Mouse (Mus musculus) midbrain, embryonic 15.5 days (tissue): ENCODE measurements around the gene Slc35e2. TPM values are rescaled to one million over a fixed set of nuclear protein-coding genes. Genes with fewer than 3 reads are reported as not detected.
"Not testable (repeated sequence)": the region's sequence is repeated elsewhere in the genome, so short reads cannot be mapped to it uniquely, and the experiment has no call there.

ENCODE experiments used
- ATAC-seq: fragments of 200-750 bp; cut with Nextera tagmentation; replicated peaks from 2 replicates; pipeline ENCODE4 v1.8.0; 2017; ENCODE audit warnings: moderate TSS enrichment
- H3K27ac ChIP-seq: fragments of 300-500 bp; sonication (generic); 2 replicates; pipeline ENCODE4 v1.5.1; 2015; ENCODE audit warnings: mild to moderate bottlenecking, inconsistent platforms
- H3K27me3 ChIP-seq: fragments of 300-500 bp; sonication (generic); replicated peaks from 2 replicates; pipeline ENCODE4 v1.6.1; 2015; ENCODE audit warnings: inconsistent platforms
- H3K36me3 ChIP-seq: fragments of 300-500 bp; sonication (generic); replicated peaks from 2 replicates; pipeline ENCODE4 v1.6.1; 2015; ENCODE audit warnings: inconsistent platforms
- H3K4me1 ChIP-seq: fragments of 300-500 bp; sonication (generic); 2 replicates; pipeline ENCODE4 v1.6.1; 2015; ENCODE audit warnings: inconsistent platforms
- H3K4me2 ChIP-seq: fragments of 300-500 bp; sonication (generic); 2 replicates; pipeline ENCODE4 v1.6.1; 2015; ENCODE audit warnings: inconsistent platforms, mild to moderate bottlenecking, moderate library complexity
- H3K4me3 ChIP-seq: fragments of 300-500 bp; sonication (generic); 2 replicates; pipeline ENCODE4 v1.5.1; 2015; ENCODE audit warnings: mild to moderate bottlenecking, inconsistent platforms
- H3K9ac ChIP-seq: fragments of 300-500 bp; sonication (generic); 2 replicates; pipeline ENCODE4 v1.6.1; 2015; ENCODE audit warnings: mild to moderate bottlenecking, inconsistent platforms
- H3K9me3 ChIP-seq: fragments of 300-500 bp; sonication (generic); 2 replicates; pipeline ENCODE4 v1.6.1; 2016; ENCODE audit warnings: inconsistent platforms
- WGBS: fragments of 180-500 bp; shearing (Covaris S2); methylation state at CpG from one replicate; pipeline ENCODE4 v1.1.7; 2015; ENCODE audit warnings: mixed read lengths; 5-methylcytosine and 5-hydroxymethylcytosine counted together
- polyA plus RNA-seq: library from polyadenylated mRNA; unstranded; fragments of >200 nt; fragmentation: Nextera tagmentation; extraction: Ambion mirVana; gene quantifications from 2 replicates; pipeline ENCODE4 v1.2.1, GENCODE M21; 2015

The Slc35e2 gene
- polyA plus RNA-seq, 1 experiment from 2014 or later: 17.5 TPM

DNA sequence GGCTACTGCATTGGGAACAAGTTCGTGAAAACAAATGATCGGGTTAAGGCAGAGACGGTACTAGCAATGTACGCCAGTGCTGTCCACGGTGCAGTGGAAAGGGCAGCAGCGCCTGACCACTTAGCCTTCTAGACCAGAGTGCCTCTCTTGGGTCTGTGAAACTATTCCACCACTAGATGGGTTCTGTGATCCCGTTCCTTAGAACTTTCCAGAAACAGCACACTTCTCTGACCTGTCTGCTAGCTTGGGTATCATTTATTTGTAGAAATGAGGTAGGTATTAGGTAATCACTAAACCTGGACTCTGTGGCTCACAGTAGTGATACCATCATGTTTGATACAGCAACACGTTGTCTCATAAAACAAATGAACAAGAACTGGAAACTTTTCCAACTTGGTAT lies 34.7 kb upstream of the Slc35e2 start:
- no peaks in the 10 kb centered on the region for H3K36me3 ChIP-seq
- H3K4me3 ChIP-seq: no peak overlapping the region
- no peaks in the 10 kb centered on the region for H3K9me3 ChIP-seq
- no peak overlapping the region for H3K4me2 ChIP-seq
- H3K27me3 ChIP-seq: no peaks in the 10 kb centered on the region
- WGBS: 85% methylated on average over 8 of the region's 8 CpGs
- H3K4me1 ChIP-seq: peaks cover 29% of the 10 kb centered on the region
- ATAC-seq: no peak
- H3K27ac ChIP-seq: no peak overlapping the region
- H3K9ac ChIP-seq: no peak overlapping the region

DNA sequence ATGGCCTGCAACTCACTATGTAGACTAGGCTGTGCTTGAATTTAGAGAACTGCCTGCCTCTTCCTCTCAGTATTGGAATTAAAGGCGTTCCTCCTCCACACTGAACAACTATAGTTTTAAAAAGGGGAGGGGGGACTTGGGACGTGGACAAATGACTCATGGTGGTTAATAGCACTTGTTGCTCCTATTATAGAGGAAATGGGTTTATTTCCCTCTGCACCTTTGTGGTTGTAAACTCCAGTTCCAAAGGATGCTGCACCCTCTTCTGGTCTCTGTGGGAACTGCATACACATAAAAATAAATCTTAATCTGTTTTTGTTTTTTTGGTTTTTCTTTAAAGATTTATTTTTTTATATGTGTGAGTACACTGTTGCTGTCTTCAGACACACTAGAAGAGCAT lies 33.0 kb upstream of the Slc35e2 start:
- Histone ChIP-seq H3K4me1 (peaks cover 21% of the 10 kb centered on the region), H3K27ac (no peak overlapping the region), H3K9ac (no peak overlapping the region), H3K27me3 (no peaks in the 10 kb centered on the region), H3K4me3 (no peak overlapping the region), H3K9me3 (no peaks in the 10 kb centered on the region), H3K4me2 (no peak overlapping the region), H3K36me3 (no peaks in the 10 kb centered on the region)
- 31% methylated on average over 2 of the region's 2 CpGs for WGBS
- no peak for ATAC-seq

DNA sequence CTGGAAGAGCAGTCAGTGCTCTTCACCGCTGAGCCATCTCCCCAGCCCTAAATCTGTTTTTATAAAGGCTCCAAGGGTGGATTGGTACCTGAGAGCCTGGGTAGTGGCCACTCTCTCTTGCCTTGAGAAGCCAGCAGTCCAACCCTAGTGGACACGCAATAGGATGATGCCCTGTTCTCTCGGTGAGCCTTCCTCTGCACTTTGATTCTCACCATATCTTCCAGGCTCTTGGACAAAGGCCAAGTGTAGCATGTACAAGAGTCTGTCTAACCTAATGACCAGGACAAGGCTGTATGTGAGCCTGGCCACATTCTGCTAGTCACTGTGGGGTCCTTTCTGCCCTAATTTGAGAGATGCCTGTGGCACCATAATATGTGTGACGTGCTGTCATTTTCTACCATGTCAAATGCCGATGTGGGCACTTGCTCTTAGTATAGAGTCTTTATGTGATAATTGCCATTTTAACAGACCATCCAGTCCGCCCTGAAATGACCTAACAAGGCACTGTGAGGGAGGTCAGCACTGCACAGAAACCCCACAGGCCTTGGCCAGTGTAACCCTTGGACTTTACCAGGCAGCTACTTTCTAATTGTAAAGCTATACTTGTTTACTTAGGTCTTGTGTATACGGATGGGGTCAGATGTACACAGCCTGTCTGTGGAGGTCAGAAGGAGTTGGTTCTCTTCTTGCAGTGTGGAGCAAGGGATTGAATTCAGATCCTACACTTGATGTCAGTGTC lies 32.4 kb upstream of the Slc35e2 start:
- no peak overlapping the region for H3K27ac ChIP-seq
- H3K9ac ChIP-seq: no peak overlapping the region
- H3K4me1 ChIP-seq: peaks cover 21% of the 10 kb centered on the region
- no peaks in the 10 kb centered on the region for H3K9me3 ChIP-seq
- ATAC-seq: no peak
- H3K27me3 ChIP-seq: no peaks in the 10 kb centered on the region
- H3K36me3 ChIP-seq: no peaks in the 10 kb centered on the region
- 91% methylated on average over 7 of the region's 7 CpGs for WGBS
- H3K4me3 ChIP-seq: no peak overlapping the region
- no peak overlapping the region for H3K4me2 ChIP-seq

DNA sequence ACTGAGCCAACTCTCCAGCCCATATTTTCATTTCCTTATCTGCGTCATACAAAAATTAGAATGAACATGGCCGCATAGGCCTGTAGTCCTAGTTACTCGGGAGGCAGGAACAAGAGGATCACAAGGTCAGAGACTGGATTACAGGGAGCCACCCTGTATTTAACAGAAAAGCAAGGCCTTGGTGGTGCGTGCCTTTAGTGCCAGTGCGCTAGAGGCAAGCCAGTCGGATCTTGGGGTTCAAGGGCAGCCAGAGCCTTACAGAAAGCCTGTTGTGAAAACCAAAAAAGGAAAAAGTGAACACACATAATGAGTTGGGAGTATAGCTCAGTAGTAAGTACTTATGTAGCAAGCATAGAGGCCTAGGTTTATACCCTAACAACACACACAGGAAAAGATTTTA lies 31.4 kb upstream of the Slc35e2 start:
- ATAC-seq: no peak
- no peaks in the 10 kb centered on the region for H3K36me3 ChIP-seq
- WGBS: 96% methylated on average over 6 of the region's 6 CpGs

DNA sequence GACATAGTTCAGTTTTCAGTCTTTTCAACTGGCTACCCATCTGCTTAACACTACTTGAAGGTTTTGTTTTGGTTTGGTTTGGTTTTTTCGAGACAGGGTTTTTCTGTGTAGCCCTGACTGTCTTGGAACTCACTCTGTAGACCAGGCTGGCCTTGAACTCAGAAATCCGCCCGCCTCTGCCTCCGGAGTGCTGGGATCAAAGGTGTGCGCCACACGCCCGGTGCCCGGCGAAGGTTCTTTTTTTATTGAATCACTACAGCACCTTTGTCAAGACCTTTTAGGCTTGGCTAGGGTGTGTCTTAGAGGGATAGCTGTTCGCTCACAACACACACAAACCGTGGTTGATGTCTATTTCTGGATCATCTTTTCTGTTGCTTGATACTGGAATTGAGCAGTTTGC lies 30.9 kb upstream of the Slc35e2 start:
- H3K36me3 ChIP-seq, H3K9me3 ChIP-seq, H3K9ac ChIP-seq, H3K4me3 ChIP-seq, H3K27ac ChIP-seq, H3K4me1 ChIP-seq, H3K4me2 ChIP-seq, H3K27me3 ChIP-seq, ATAC-seq: not testable (repeated sequence)
- 91% methylated on average over 11 of the region's 11 CpGs for WGBS

More for the DNA sequence above, 31.4 kb upstream of the Slc35e2 start:
- H3K4me3 ChIP-seq: no peak overlapping the region
- peaks cover 15% of the 10 kb centered on the region for H3K4me1 ChIP-seq
- no peaks in the 10 kb centered on the region for H3K27me3 ChIP-seq
- no peak overlapping the region for H3K4me2 ChIP-seq
- no peaks in the 10 kb centered on the region for H3K9me3 ChIP-seq
- no peak overlapping the region for H3K9ac ChIP-seq
- H3K27ac ChIP-seq: no peak overlapping the region

DNA sequence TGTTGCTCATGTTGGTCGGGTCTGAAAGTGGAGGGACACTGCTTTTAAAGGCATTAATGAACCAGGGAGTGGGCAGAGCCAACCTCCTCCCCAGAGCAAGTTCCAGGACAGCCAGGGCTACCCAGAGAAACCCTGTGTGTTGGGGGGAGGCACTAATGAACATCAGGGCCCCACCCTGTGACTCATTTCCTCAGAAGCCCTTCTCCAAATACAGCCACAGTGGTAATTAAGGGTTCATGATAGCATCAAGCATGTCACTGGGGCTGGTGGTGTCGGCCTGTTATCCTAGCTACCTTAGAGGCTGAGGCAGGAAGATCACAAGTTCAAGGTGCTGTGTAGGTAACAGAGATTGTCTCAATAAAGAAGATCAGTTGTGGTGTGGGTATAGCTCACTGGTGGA lies 29.8 kb upstream of the Slc35e2 start:
- Histone ChIP-seq H3K27ac (no peak overlapping the region), H3K9ac (no peak overlapping the region), H3K4me1 (peaks cover under 1% of the 10 kb centered on the region; the same call in 1 of the 2 replicates), H3K36me3 (no peaks in the 10 kb centered on the region), H3K9me3 (no peaks in the 10 kb centered on the region), H3K4me2 (no peak overlapping the region), H3K4me3 (no peak overlapping the region), H3K27me3 (no peaks in the 10 kb centered on the region)
- ATAC-seq: no peak
- WGBS: 74% methylated on average over 2 of the region's 2 CpGs

DNA sequence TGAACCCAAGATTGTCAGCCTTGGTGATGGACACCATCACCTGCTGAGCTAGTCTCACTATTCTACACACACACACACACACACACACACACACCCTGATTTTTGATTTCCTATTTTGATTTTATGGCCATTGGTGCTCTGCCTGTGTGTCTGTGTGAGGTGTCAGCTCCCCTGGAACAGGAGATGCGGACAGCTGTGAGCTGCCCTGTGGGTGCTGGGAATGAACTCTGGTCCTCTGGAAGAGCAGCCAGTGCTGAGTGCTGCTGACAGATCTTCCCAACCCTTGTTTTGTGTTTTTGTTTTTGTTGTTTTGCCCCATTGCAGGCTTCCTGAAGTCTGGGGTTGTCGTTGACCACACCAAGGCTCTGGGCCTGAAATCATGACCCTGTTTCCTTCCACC lies 28.1 kb upstream of the Slc35e2 start:
- peaks cover 9% of the 10 kb centered on the region for H3K36me3 ChIP-seq
- ATAC-seq: no peak
- WGBS: 92% methylated on average over 2 of the region's 2 CpGs

DNA sequence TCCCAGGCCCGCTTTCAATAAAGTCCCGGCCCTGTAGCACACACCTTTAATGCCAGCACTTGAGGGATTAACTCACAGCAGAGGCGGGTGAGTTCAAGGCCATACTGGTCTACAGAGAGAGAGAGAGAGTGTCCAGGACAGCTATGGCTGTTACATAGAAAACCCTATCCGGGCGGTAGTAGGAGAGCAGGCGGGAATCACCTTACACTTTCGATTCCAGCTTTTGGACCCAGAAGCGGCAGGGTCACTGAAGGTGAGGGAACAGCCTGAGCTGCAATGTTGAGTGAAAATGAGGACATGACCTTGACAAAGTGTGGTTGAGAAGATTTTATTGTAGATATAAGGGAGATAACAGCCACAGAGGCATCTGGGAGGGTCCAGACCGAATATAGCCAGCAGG lies 27.3 kb upstream of the Slc35e2 start:
- 93% methylated on average over 9 of the region's 9 CpGs for WGBS
- no peak overlapping the region for H3K4me2 ChIP-seq
- peaks cover 9% of the 10 kb centered on the region for H3K36me3 ChIP-seq
- no peak for ATAC-seq
- no peaks in the 10 kb centered on the region for H3K4me1 ChIP-seq
- H3K9ac ChIP-seq: no peak overlapping the region
- H3K27ac ChIP-seq: no peak overlapping the region
- no peaks in the 10 kb centered on the region for H3K9me3 ChIP-seq
- no peak overlapping the region for H3K4me3 ChIP-seq
- no peaks in the 10 kb centered on the region for H3K27me3 ChIP-seq

More for the DNA sequence above, 28.1 kb upstream of the Slc35e2 start:
- Histone ChIP-seq H3K27me3 (no peaks in the 10 kb centered on the region), H3K9ac (no peak overlapping the region), H3K4me1 (no peaks in the 10 kb centered on the region), H3K4me3 (no peak overlapping the region), H3K9me3 (no peaks in the 10 kb centered on the region), H3K4me2 (no peak overlapping the region), H3K27ac (no peak overlapping the region)

DNA sequence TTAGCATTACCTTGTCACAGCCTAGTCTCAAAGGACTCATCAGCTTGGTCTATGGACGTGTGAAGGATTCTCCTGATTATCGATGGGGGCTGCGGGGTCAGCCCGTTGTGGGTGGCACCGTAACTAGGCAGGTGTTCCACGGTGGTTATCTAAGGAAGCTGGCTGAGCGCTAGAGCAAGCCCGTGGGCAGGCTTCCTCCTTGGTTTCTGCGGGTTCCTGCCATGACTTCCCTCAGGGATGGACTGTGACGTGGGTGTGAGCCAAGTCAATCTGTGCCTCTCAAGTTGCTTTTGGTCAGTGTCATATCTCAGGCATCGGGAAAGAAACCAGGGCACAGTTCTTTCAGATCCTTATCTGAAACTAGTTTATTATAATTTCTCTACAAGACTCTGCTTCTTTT lies 26.3 kb upstream of the Slc35e2 start:
- 91% methylated on average over 11 of the region's 11 CpGs for WGBS
- Histone ChIP-seq H3K4me1 (no peaks in the 10 kb centered on the region), H3K27ac (no peak overlapping the region), H3K36me3 (peaks cover 9% of the 10 kb centered on the region), H3K9me3 (no peaks in the 10 kb centered on the region), H3K9ac (no peak overlapping the region), H3K27me3 (no peaks in the 10 kb centered on the region), H3K4me2 (no peak overlapping the region), H3K4me3 (no peak overlapping the region)
- no peak for ATAC-seq

DNA sequence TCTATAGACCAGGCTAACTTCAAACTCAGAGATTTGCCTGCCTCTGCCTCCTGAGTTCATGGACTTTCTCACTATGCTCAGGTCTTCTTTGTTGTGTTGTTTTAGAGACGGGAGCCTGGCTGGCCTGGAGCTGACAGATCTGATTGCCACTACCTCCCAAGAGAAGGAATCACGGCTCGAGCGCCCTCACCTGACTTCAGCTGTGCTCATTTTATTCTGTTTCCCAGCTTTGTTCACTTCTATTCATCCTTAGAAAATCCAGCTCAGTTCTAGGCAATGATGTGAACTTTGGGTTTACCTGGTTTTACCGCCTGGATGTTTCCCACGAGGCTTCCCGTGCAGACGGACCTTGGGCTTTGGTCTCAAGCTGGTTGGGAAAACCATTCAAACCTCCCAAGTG lies 25.7 kb upstream of the Slc35e2 start:
- Histone ChIP-seq H3K27ac (no peak overlapping the region), H3K4me3 (no peak overlapping the region), H3K4me1 (no peaks in the 10 kb centered on the region), H3K4me2 (no peak overlapping the region), H3K9ac (no peak overlapping the region), H3K9me3 (no peaks in the 10 kb centered on the region), H3K27me3 (no peaks in the 10 kb centered on the region), H3K36me3 (peaks cover 9% of the 10 kb centered on the region)
- no peak for ATAC-seq
- WGBS: 82% methylated on average over 8 of the region's 8 CpGs

DNA sequence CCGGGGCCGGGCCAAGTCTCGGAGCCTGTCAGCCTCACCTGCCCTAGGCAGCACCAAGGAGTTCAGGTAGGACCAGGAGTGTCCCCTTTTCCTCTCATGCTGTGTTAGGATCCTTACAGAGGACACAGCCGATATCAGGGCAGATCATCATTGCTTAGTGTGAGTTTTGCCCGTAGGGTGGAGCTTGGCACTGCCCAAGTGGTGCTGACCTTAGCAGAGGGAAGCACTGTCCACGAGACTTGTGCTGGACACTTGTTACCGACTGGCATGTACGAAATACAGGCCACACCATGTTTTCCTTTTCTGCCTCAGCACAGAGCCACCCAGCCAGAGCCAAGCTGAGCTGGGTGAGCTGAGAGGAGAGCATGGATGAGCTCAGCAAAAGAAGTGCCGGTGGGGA lies 24.1 kb upstream of the Slc35e2 start:
- ATAC-seq: no peak
- WGBS: 93% methylated on average over 9 of the region's 9 CpGs
- Histone ChIP-seq H3K27ac (no peak overlapping the region), H3K4me1 (no peaks in the 10 kb centered on the region), H3K4me2 (no peak overlapping the region), H3K9ac (no peak overlapping the region), H3K9me3 (no peaks in the 10 kb centered on the region), H3K4me3 (no peak overlapping the region), H3K36me3 (peaks cover 12% of the 10 kb centered on the region), H3K27me3 (no peaks in the 10 kb centered on the region)

DNA sequence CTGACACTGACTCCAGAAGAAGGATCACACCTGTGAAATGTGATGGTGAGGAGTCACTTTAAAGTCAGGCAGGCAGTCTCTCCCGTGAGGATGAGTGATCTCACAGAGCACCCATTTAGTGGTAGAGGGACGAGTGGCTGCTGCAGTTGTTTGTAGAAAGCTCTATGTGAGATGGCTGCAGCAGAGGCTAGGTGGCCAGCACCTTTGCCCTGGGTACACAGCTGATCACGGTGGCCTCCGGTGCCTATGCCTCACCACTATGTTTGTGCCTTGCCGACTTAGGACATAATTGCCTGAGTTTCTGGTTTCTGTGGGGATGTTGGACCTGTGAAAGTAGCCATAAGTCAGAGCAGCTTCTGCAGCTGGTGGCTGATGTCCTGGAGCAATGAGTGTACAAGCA lies 23.5 kb upstream of the Slc35e2 start:
- Histone ChIP-seq H3K9me3 (no peaks in the 10 kb centered on the region), H3K27ac (no peak overlapping the region), H3K9ac (no peak overlapping the region), H3K4me3 (no peak overlapping the region), H3K36me3 (peaks cover 12% of the 10 kb centered on the region), H3K27me3 (no peaks in the 10 kb centered on the region), H3K4me1 (no peaks in the 10 kb centered on the region), H3K4me2 (no peak overlapping the region)
- ATAC-seq: no peak
- WGBS: 96% methylated on average over 5 of the region's 5 CpGs

DNA sequence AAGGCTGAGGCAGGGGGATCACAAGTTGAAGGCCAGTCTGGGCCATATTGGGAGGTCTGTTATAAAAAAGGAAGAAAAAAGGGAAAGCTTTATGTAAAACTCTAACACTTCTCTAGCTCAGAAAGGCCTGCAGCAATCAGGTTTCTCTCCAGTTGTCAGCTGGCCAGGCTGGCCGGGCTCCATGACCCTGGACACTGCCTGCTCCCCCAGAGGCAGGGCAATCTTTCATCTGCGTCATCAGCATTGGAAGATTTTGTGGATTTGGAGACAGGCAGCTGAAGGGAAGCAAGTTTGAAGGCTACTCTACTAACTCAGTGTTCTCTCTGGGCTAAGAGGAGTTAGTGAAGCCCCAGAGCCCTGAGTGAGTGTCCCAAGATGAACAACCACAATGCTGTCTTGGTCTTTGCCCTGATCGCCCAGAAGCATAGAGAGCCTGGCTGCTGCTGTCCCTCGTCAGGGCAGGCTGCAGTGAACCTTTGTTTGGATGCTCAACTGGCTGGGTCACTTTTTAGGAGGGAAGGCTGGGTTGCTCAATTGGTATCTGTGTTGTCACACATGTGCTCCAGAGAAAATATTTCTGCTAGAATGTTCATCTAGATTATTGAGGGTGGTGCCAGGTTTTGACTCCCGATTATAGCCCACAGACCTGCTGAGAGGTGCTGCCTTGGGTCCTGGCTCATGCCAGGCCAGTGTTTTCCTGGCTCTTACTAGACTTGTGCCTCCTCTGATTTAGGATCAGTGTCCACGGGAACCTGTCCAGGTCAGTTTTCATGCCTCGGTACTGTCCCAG lies 22.7 kb upstream of the Slc35e2 start:
- Histone ChIP-seq H3K36me3 (peaks cover 17% of the 10 kb centered on the region), H3K27ac (no peak overlapping the region), H3K27me3 (no peaks in the 10 kb centered on the region), H3K4me2 (no peak overlapping the region), H3K4me1 (no peaks in the 10 kb centered on the region), H3K9ac (no peak overlapping the region), H3K9me3 (no peaks in the 10 kb centered on the region), H3K4me3 (no peak overlapping the region)
- 89% methylated on average over 7 of the region's 7 CpGs for WGBS
- ATAC-seq: no peak
